Comparison of ENCODE assay signal across 8 mouse cellular contexts in the genomic region with DNA sequence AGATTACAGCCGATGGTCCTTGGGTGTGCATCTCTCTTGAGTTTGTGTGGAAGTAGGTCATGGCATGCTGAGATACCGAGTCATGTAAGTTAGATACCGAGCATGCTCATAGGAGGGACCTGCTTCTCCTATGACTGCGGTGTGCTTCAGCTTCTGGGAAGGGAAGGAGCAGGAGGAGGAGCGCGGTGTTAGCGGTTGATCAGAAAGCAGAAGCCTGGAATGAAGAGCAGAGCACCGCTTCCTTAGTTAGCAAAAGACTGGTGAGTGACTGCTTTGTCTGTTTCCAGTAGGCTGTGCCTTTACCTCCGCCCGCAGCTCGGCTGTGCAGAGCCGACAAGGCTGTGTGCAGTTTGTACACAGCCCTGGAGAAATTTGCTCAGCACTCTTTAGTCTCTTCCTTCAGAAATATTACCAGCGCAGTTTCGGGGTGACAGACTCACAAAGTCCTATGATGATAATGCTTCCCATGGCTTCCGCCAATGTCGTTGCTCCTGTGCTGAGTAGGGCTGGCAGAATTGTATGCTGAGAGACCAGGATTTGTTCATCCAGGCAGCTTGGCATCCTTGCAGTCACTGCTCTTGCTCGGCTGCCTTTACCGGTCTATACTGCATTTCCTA.
DNase-seq lines count a peak whose midpoint lies in the region; ATAC-seq and TF ChIP-seq lines count a peak whose summit lies in the region.

No protein-coding gene starts in this region.

- no peak overlapping the region for H3K4me3 ChIP-seq in lung, embryonic 14.5 days (ENCODE audit: low read depth, low read length)
- H3K4me3 ChIP-seq in lung, adult 2 months (replicated peaks; ENCODE audit: extremely low read depth, low read depth, low read length) = no peak overlapping the region
- H3K4me3 ChIP-seq in intestine, postnatal 0 days (ENCODE audit: low read depth, low read length) = no peak overlapping the region
- no peak overlapping the region for H3K4me3 ChIP-seq in stomach, embryonic 15.5 days (replicated peaks)

- no peak for TF ChIP-seq CTCF in lung, embryonic 14.5 days (IDR thresholded peaks at IDR 0.05; ENCODE audit: low read depth)
- TF ChIP-seq CTCF in lung, adult 2 months (IDR thresholded peaks at IDR 0.05; ENCODE audit: insufficient read depth, low read length) = no peak
- no peak for TF ChIP-seq CTCF in intestine, postnatal 0 days (IDR thresholded peaks at IDR 0.05; ENCODE audit: low read depth)

- H3K27ac ChIP-seq in lung, embryonic 14.5 days (ENCODE audit: low read depth) = peak overlapping the region; percentile 31; the same call in 1 of the 2 replicates
- H3K27ac ChIP-seq in intestine, postnatal 0 days (ENCODE audit: low read depth, low read length) = no peak overlapping the region
- H3K27ac ChIP-seq in stomach, embryonic 15.5 days = 0 out of 2 replicates have a peak overlapping the region, but pooled peaks have one; percentile 37

- ATAC-seq in cerebellum, adult (ENCODE audit: insufficient number of reproducible peaks, low FRiP score, low TSS enrichment) = peak; percentile 89
- ATAC-seq in lung, embryonic 14.5 days (ENCODE audit: insufficient read depth) = no peak
- ATAC-seq in intestine, postnatal 0 days = no peak
- no peak for ATAC-seq in stomach, embryonic 15.5 days (ENCODE audit: insufficient read depth, low FRiP score, low read depth)

- H3K9ac ChIP-seq in lung, embryonic 14.5 days = no peak overlapping the region
- H3K9ac ChIP-seq in intestine, postnatal 0 days (ENCODE audit: low read depth, low read length) = no peak overlapping the region
- no peak overlapping the region for H3K9ac ChIP-seq in stomach, embryonic 15.5 days

- peak overlapping the region; percentile 21; the same call in 1 of the 2 replicates for H3K4me2 ChIP-seq in lung, embryonic 14.5 days
- H3K4me2 ChIP-seq in intestine, postnatal 0 days (replicated peaks; ENCODE audit: low read depth) = peak overlapping the region; percentile 30; the same call in 1 of the 2 replicates
- H3K4me2 ChIP-seq in stomach, embryonic 15.5 days = peak overlapping the region; percentile 17; the same call in 1 of the 2 replicates

- no peaks in the 10 kb centered on the region for H3K9me3 ChIP-seq in lung, embryonic 14.5 days (ENCODE audit: low read depth, low read length)
- H3K9me3 ChIP-seq in intestine, postnatal 0 days (ENCODE audit: control insufficient read depth) = no peaks in the 10 kb centered on the region
- H3K9me3 ChIP-seq in stomach, embryonic 15.5 days = no peaks in the 10 kb centered on the region

- no peak for TF ChIP-seq POLR2A in lung, adult 2 months (IDR thresholded peaks at IDR 0.05; ENCODE audit: borderline replicate concordance, extremely low read depth, low read depth, low read length)

- no peak for DNase-seq in cerebellum, postnatal 4 days (ENCODE audit: low spot score in 2 of 2)
- no peak for DNase-seq in lung, embryonic 14.5 days
- DNase-seq in lung, adult 2 months = no peak
- DNase-seq in embryo, embryonic 9.5 days (ENCODE audit: extremely low spot score) = no peak
- no peak for DNase-seq in adrenal gland, postnatal 4 days (ENCODE audit: low spot score in 2 of 2)

- no peaks in the 10 kb centered on the region for H3K27me3 ChIP-seq in lung, embryonic 14.5 days (ENCODE audit: insufficient read depth, low read length)
- no peaks in the 10 kb centered on the region for H3K27me3 ChIP-seq in intestine, postnatal 0 days (replicated peaks; ENCODE audit: control insufficient read depth, insufficient read depth, low read length)
- no peaks in the 10 kb centered on the region for H3K27me3 ChIP-seq in stomach, embryonic 15.5 days (replicated peaks)

- peaks cover 16% of the 10 kb centered on the region for H3K4me1 ChIP-seq in lung, embryonic 14.5 days (ENCODE audit: insufficient read depth)
- H3K4me1 ChIP-seq in lung, adult 2 months (ENCODE audit: control insufficient read depth, insufficient read depth, low read length) = peaks cover 4% of the 10 kb centered on the region; the same call in 1 of the 2 replicates
- 0 out of 2 replicates have a peak, but pooled peaks cover 4% of the 10 kb centered on the region for H3K4me1 ChIP-seq in intestine, postnatal 0 days (replicated peaks; ENCODE audit: control insufficient read depth, insufficient read depth, low read length)
- 0 out of 2 replicates have a peak, but pooled peaks cover 12% of the 10 kb centered on the region for H3K4me1 ChIP-seq in stomach, embryonic 15.5 days

- 61% methylated on average over 18 of the region's 18 CpGs for WGBS in lung, embryonic 14.5 days
- 63% methylated on average over 18 of the region's 18 CpGs for WGBS in lung, adult 2 months
- WGBS in intestine, postnatal 0 days = 65% methylated on average over 18 of the region's 18 CpGs
- WGBS in stomach, embryonic 15.5 days = 53% methylated on average over 18 of the region's 18 CpGs

- no peaks in the 10 kb centered on the region for H3K36me3 ChIP-seq in lung, embryonic 14.5 days (ENCODE audit: insufficient read depth)
- no peaks in the 10 kb centered on the region for H3K36me3 ChIP-seq in intestine, postnatal 0 days (ENCODE audit: control insufficient read depth, insufficient read depth)
- no peaks in the 10 kb centered on the region for H3K36me3 ChIP-seq in stomach, embryonic 15.5 days
